Mouse (Mus musculus) large intestine, adult 2 months (tissue): ENCODE data around the gene Icam5. TPM values are rescaled to one million over a fixed set of nuclear protein-coding genes. Genes with fewer than 3 reads are reported as not detected.

ENCODE experiments used
- DNase-seq: peaks from one replicate; pipeline ENCODE4 v3.0.0-alpha.2; 2012; ENCODE audit warnings: low read depth, low spot score
- WGBS: fragments of 180-500 bp; shearing (Covaris S2); methylation state at CpG from one replicate; pipeline ENCODE4 v1.1.7; 2018; 5-methylcytosine and 5-hydroxymethylcytosine counted together
- polyA plus RNA-seq: library from polyadenylated mRNA; depleted of rRNA; stranded (reverse); fragments of >200 nt; gene quantifications from 2 replicates; pipeline ENCODE4 v1.2.3, GENCODE M21; 2012

The Icam5 gene
- polyA plus RNA-seq, 1 experiment: 0.14 TPM

- 33% methylated on average over 5 of the region's 5 CpGs for WGBS
- DNase-seq: no peak
Observed at GRCm38 (mm10) chr9:21011846-21012312, 20.0 kb upstream of the Icam5 start.

DNA sequence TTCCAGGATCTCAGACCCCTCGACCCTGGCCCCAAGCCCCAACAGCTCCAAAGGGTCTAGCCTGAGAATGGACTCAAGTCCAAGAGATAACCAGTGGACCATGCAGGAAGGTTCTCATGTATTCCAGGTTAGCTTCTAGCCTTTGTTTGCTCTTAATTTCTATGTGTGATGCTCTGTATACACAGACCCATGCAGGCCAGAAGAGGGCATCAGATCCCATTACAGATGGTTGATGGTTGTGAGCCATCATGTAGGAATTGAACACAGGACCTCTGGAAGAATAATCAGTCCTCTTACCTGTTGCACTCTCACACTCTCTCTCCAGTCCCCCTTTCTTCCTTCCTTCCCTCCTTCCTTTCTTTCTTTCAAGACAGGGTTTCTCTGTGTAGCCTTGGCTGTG lies 19.5 kb upstream of the Icam5 start:
- 37% methylated on average over 1 of the region's 1 CpGs for WGBS
- no peak for DNase-seq

DNA sequence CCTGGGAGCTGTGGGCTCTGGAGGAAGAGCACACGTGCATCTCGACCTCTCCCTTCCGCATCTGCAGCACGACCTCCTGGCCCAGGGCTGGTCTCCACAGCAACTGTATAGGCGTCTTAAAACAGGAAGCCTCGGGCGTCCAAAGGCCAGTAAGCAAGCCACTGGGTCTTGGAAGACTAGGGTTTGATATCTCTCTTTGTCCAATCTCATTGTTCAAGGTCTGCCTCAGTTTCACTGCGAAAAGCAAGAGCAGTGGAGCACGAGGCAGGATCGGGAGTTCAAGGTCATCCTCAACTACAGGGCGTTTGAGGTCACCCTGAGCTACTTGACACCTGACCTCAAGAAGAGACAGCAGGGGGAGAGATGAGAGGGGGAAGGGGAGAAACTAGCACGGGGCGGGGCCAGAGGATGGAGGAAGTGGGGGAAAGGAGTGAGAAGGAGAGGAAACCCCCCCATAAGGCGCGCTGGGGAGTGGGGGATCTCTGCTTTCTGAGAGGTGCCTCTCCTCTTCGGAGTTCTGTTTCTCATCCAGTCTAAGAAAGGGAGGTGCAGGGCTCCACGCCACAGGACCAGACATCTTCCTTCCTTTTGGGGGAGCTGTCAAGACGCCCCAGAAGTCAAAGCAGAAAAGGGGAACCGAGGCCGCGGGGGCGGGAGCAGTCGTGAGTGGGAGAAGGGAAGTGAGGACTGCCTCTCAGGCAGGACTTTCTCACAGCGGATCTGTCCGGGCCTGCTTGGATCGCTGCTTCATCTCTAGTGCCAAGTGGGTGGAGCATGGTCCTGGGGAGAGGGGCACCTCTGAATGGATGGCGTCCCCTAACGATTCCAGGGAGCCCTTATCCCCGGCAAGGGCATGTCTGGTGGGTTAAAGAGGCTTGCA lies 16.9 kb upstream of the Icam5 start:
- DNase-seq: no peak
- WGBS: 17% methylated on average over 29 of the region's 29 CpGs

DNA sequence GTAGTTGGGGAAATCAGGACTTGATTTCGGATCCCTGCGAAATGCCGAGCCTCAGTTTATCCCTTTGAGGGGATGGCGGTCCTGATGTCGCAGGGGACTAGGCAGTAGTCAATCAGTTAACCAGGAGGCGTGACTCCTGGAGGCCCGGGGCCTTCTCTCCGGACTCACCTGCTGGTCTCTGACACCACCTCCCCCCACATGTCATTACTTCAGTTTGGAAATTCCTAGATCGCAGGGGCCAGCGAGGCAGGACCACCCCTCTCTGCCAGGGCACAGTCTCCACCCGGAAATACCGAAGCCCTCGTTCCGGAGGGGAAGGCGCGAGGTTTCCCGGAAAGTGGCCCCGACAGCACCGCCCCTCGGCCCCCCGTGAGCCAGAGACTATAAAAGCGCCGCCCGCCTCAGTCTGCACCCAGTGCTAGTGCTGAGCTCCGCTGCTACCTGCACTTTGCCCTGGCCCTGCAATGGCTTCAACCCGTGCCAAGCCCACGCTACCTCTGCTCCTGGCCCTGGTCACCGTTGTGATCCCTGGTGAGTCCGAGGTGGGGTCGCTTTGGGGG lies 16.2 kb upstream of the Icam5 start, which contains the start of gene Icam1:
Gene Icam1 (plus strand): TSS at position 415 of the 560 bp plus-strand sequence.
- WGBS: 1% methylated on average over 30 of the region's 30 CpGs
- no peak for DNase-seq

GRCm38 (mm10) chr9:21016331-21017176 lies 15.3 kb upstream of the Icam5 start:
- DNase-seq: no peak
- WGBS: 11% methylated on average over 17 of the region's 17 CpGs

- WGBS: 37% methylated on average over 4 of the region's 4 CpGs
- DNase-seq: no peak
Observed at GRCm38 (mm10) chr9:21017177-21017575, 14.7 kb upstream of the Icam5 start.

DNA sequence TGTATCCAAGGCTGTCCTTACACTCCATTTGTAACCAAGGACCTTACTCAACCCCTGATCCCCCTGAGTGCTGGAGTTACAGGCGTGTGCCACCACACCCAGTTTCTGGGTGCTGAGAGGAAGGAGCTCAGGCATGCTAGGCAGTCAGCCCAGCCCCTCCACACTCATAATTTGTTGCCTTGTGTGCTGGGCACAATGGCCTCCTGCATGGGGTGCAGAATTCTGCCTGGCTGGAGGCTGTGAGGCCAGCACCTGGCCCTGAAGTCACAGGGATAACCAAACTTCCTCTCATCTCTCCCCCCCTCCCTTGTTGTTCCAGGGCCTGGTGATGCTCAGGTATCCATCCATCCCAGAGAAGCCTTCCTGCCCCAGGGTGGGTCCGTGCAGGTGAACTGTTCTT lies 13.3 kb upstream of the Icam5 start:
- WGBS: 65% methylated on average over 2 of the region's 2 CpGs
- no peak for DNase-seq

- WGBS: 87% methylated on average over 3 of the region's 3 CpGs
- no peak for DNase-seq
Observed at GRCm38 (mm10) chr9:21021363-21021762, 10.5 kb upstream of the Icam5 start.

- WGBS: 49% methylated on average over 6 of the region's 6 CpGs
- no peak for DNase-seq
Observed at GRCm38 (mm10) chr9:21022288-21022687, 9.6 kb upstream of the Icam5 start.

DNA sequence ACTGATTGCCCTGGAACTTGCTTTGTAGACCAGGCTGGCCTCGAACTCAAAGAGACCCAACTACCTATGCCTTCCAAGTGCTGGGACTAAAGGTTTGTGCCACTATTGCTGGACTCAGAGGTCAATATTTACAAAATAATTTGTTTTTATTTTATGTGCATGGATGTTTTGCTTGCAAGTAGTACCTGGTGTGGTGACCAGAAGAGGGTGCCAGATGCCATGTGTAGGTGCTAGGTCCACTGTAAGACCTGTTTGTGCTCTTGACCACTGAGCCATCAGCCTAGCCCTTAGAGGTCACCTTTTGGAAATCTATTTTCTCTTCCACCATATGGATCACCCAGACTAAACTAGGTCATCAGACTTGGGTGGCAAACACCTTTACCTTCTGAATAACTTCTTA lies 9.1 kb upstream of the Icam5 start:
- DNase-seq: no peak
- WGBS: 92% methylated on average over 1 of the region's 1 CpGs

- whole genome bisulfite sequencing: 46% methylated on average over 19 of the region's 19 CpGs
- DNase-seq: no peak
Observed at GRCm38 (mm10) chr9:21025258-21025810, 6.5 kb upstream of the Icam5 start.

DNA sequence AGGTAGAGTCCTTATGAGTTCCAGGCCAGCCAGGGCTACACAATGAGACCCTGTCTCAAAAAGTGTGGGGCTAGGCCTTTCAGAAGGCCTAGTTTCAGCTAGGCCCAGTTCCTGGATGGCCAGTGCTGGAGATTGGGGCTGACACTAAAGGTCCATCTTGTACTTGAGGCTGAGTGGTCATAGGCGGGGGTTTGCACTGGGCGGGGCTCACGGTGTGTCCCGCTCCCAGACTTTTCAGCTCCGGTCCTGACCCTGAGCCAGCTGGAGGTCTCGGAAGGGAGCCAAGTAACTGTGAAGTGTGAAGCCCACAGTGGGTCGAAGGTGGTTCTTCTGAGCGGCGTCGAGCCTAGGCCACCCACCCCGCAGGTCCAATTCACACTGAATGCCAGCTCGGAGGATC lies 5.0 kb upstream of the Icam5 start:
- 87% methylated on average over 12 of the region's 12 CpGs for WGBS
- no peak for DNase-seq

GRCm38 (mm10) chr9:21027774-21028290 lies 4.0 kb upstream of the Icam5 start:
- WGBS: 69% methylated on average over 8 of the region's 8 CpGs

GRCm38 (mm10) chr9:21028560-21029110 lies 3.2 kb upstream of the Icam5 start:
- no peak for DNase-seq
- 59% methylated on average over 6 of the region's 6 CpGs for WGBS

More at GRCm38 (mm10) chr9:21027774-21028290, 4.0 kb upstream of the Icam5 start:
- DNase-seq: no peak

GRCm38 (mm10) chr9:21029291-21030054 lies 2.4 kb upstream of the Icam5 start, which contains the start of gene Icam4:
Gene Icam4, plus strand, starts transcription at chr9:21029373.
- 2% methylated on average over 37 of the region's 37 CpGs for WGBS

DNA sequence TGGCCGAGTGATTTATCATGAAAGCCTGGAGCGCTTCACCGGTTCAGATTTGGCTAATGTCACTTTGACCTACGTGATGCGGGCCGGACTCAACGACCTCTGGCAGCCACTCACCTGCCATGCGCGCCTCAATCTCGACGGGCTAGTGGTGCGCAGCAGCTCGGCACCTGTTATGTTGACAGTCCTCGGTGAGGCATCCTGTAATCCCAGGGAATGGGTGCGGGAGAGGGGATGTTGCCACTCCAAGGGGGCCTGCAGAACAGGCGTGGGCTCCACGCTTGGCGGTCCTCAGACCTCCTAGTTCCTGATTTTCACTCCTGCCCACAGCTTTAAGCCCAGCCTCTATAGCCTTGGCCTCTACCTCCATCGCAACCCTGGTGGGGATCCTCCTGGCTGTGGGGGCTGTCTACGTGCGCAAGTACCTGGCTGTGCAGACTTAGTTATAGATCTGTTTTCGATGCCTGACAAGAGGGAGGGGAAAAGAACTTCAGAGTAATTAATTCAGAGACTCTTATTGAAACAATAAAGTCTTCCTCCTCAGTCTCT lies 1.7 kb upstream of the Icam5 start:
- no peak for DNase-seq
- 29% methylated on average over 22 of the region's 22 CpGs for WGBS

More at GRCm38 (mm10) chr9:21029291-21030054, 2.4 kb upstream of the Icam5 start, which contains the start of gene Icam4:
- peak; percentile 32 for DNase-seq

GRCm38 (mm10) chr9:21030781-21031250 lies 1.1 kb upstream of the Icam5 start:
- peak; percentile 90 for DNase-seq
- 0% methylated on average over 13 of the region's 13 CpGs for WGBS
